10 mouse cellular contexts compared by ENCODE assay signal in the genomic region with DNA sequence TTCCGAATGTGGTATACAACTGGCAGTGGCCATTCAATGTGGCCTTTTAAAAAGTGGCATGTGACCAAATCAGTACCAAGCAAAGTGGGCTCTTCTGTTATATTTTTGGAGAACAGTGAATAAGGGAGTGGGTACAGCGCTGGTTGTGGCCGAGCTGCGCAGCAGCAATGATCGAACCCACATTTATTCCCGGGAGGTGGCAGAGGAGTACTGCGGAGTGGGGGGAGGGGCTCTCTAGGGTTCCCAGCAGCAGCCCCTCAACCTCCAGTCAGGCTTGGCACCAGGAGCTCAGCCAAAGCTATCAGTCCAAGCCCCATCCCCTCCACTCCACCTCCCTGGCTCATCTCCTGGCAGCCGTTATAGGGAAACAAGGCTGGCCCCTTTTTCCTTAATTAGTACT. TPM values are rescaled to one million over a fixed set of nuclear protein-coding genes. Genes with fewer than 3 reads are reported as not detected.
DNase-seq lines count a peak whose midpoint lies in the region; ATAC-seq and TF ChIP-seq lines count a peak whose summit lies in the region.
"Had no signal": no experiment of that assay in that cellular context is flagged by ENCODE, and none has a peak within 500 bp of the region (broad histone marks: within the 10 kb centered on the region; RNA-seq: fewer than 3 reads in every experiment).

No protein-coding gene starts in this region.

- TF ChIP-seq EP300 in stomach, postnatal 0 days (optimal IDR thresholded peaks at IDR 0.05): no peak

- H3K36me3 ChIP-seq in heart, embryonic 16.5 days (ENCODE audit: control insufficient read depth, insufficient read depth): no peaks in the 10 kb centered on the region
- H3K36me3 ChIP-seq in heart, embryonic 11.5 days (ENCODE audit: control insufficient read depth, insufficient read depth, low read length): no peaks in the 10 kb centered on the region
- H3K36me3 ChIP-seq in hindbrain, embryonic 16.5 days (ENCODE audit: control insufficient read depth, insufficient read depth, low read length): no peaks in the 10 kb centered on the region
- H3K36me3 ChIP-seq in stomach, postnatal 0 days (ENCODE audit: control insufficient read depth, insufficient read depth, low read length): no peaks in the 10 kb centered on the region

- peak; percentile 58 for DNase-seq in retina, postnatal 1 day
- DNase-seq in retina, embryonic 14.5 days (ENCODE audit: low spot score): no peak
- no peak for DNase-seq in stomach, postnatal 0 days (ENCODE audit: low spot score)
- DNase-seq in natural killer cell, adult 2 months (ENCODE audit: low spot score in 2 of 2): no peak
- DNase-seq: thymus, postnatal 36 days had no signal

- H3K4me1 ChIP-seq in heart, embryonic 16.5 days (ENCODE audit: control insufficient read depth, insufficient read depth, low read length): peaks cover 13% of the 10 kb centered on the region
- H3K4me1 ChIP-seq in heart, embryonic 11.5 days (ENCODE audit: control insufficient read depth, insufficient read depth, low read length): peaks cover 14% of the 10 kb centered on the region
- H3K4me1 ChIP-seq in hindbrain, embryonic 16.5 days (ENCODE audit: control insufficient read depth, insufficient read depth, low read depth, low read length): peaks cover 13% of the 10 kb centered on the region
- H3K4me1 ChIP-seq in stomach, postnatal 0 days (replicated peaks; ENCODE audit: control insufficient read depth, insufficient read depth): no peaks in the 10 kb centered on the region

- no peaks in the 10 kb centered on the region for H3K9me3 ChIP-seq in heart, embryonic 16.5 days (replicated peaks; ENCODE audit: control insufficient read depth, low read length)
- H3K9me3 ChIP-seq in heart, embryonic 11.5 days (replicated peaks; ENCODE audit: control insufficient read depth, low read length): no peaks in the 10 kb centered on the region
- H3K9me3 ChIP-seq in hindbrain, embryonic 16.5 days (ENCODE audit: control insufficient read depth, low read length): no peaks in the 10 kb centered on the region
- H3K9me3 ChIP-seq in stomach, postnatal 0 days (ENCODE audit: control insufficient read depth, low read length): no peaks in the 10 kb centered on the region

- TF ChIP-seq CTCF in stomach, postnatal 0 days (IDR thresholded peaks at IDR 0.05; ENCODE audit: low read depth): no peak

- 56% methylated on average over 8 of the region's 8 CpGs for WGBS in heart, embryonic 16.5 days
- WGBS in heart, embryonic 11.5 days (ENCODE audit: insufficient replicate concordance): 59% methylated on average over 8 of the region's 8 CpGs
- 56% methylated on average over 8 of the region's 8 CpGs for WGBS in hindbrain, embryonic 16.5 days
- 81% methylated on average over 8 of the region's 8 CpGs for WGBS in stomach, postnatal 0 days

- 0 out of 2 replicates have a peak, but pooled peaks have one; percentile 18 for ATAC-seq in heart, embryonic 16.5 days (replicated peaks; ENCODE audit: extremely low read depth, insufficient read depth, low FRiP score)
- no peak for ATAC-seq in heart, embryonic 11.5 days (replicated peaks; ENCODE audit: insufficient number of reproducible peaks, low FRiP score, low TSS enrichment)
- ATAC-seq in hindbrain, embryonic 16.5 days: peak; percentile 51
- ATAC-seq in stomach, postnatal 0 days (ENCODE audit: low FRiP score, low TSS enrichment): no peak
- no peak for ATAC-seq in erythroid progenitor cell, adult 5-6 weeks (replicated peaks; ENCODE audit: low FRiP score, poor library complexity, severe bottlenecking)
- ATAC-seq: CD4-positive, CD25-positive, alpha-beta regulatory T cell, adult 4 months had no signal

- H3K27me3 ChIP-seq in heart, embryonic 16.5 days (ENCODE audit: control insufficient read depth, insufficient read depth, low read length): no peaks in the 10 kb centered on the region
- H3K27me3 ChIP-seq in heart, embryonic 11.5 days (ENCODE audit: control insufficient read depth, insufficient read depth, low read length): no peaks in the 10 kb centered on the region
- H3K27me3 ChIP-seq in hindbrain, embryonic 16.5 days (replicated peaks; ENCODE audit: control insufficient read depth, insufficient read depth, low read length): no peaks in the 10 kb centered on the region
- H3K27me3 ChIP-seq in stomach, postnatal 0 days (ENCODE audit: control insufficient read depth, insufficient read depth, low read length): no peaks in the 10 kb centered on the region

- H3K4me2 ChIP-seq in heart, embryonic 16.5 days (ENCODE audit: low read depth, low read length): peak overlapping the region; percentile 36
- no peak overlapping the region for H3K4me2 ChIP-seq in heart, embryonic 11.5 days
- H3K4me2 ChIP-seq in hindbrain, embryonic 16.5 days (ENCODE audit: low read length): no peak overlapping the region
- H3K4me2 ChIP-seq in stomach, postnatal 0 days (replicated peaks; ENCODE audit: low read depth): no peak overlapping the region

- peak overlapping the region; percentile 30 for H3K27ac ChIP-seq in heart, embryonic 16.5 days (ENCODE audit: low read length)
- no peak overlapping the region for H3K27ac ChIP-seq in heart, embryonic 11.5 days (ENCODE audit: low read depth, low read length)
- H3K27ac ChIP-seq in hindbrain, embryonic 16.5 days (ENCODE audit: low read depth, low read length): no peak overlapping the region
- 0 out of 2 replicates have a peak overlapping the region, but pooled peaks have one; percentile 13 for H3K27ac ChIP-seq in stomach, postnatal 0 days (replicated peaks)

- H3K9ac ChIP-seq in heart, embryonic 16.5 days (ENCODE audit: low read length): no peak overlapping the region
- H3K9ac ChIP-seq in heart, embryonic 11.5 days (ENCODE audit: low read depth, low read length): no peak overlapping the region
- H3K9ac ChIP-seq in hindbrain, embryonic 16.5 days (ENCODE audit: low read depth, low read length): no peak overlapping the region
- no peak overlapping the region for H3K9ac ChIP-seq in stomach, postnatal 0 days (ENCODE audit: low read length)

- no peak overlapping the region for H3K4me3 ChIP-seq in heart, embryonic 16.5 days (ENCODE audit: low read length)
- H3K4me3 ChIP-seq in heart, embryonic 11.5 days (ENCODE audit: low read depth, low read length): no peak overlapping the region
- H3K4me3 ChIP-seq in hindbrain, embryonic 16.5 days (ENCODE audit: low read length): no peak overlapping the region
- H3K4me3 ChIP-seq in stomach, postnatal 0 days (ENCODE audit: low read depth, low read length): no peak overlapping the region

RNA-seq across cellular contexts. Expression of a gene that starts 37.0 kb away (rescaled TPM):
- polyA plus RNA-seq in heart, embryonic 16.5 days (2015; fragmentation: Nextera tagmentation; extraction: Ambion mirVana): 0.76 and 0.79 TPM in 2 replicates
- polyA plus RNA-seq in heart, embryonic 11.5 days (2014; fragmentation: Nextera tagmentation; extraction: Ambion mirVana): 0.20 and 0.40 TPM in 2 replicates
- polyA plus RNA-seq in hindbrain, embryonic 16.5 days (2015; fragmentation: Nextera tagmentation; extraction: Ambion mirVana): 8.9 and 9.0 TPM in 2 replicates
- polyA plus RNA-seq in stomach, postnatal 0 days (2015; fragmentation: Nextera tagmentation; extraction: Ambion mirVana): 0.68 and 0.69 TPM in 2 replicates
- 1.3 TPM in 1 of 2 replicates, not detected in the other for total RNA-seq in erythroid progenitor cell, adult 5-6 weeks (2015; ENCODE audit: low replicate concordance)
- 0.26 TPM in 1 of 2 replicates, not detected in the other for total RNA-seq in erythroid progenitor cell, adult 5-6 weeks (2017; ENCODE audit: low replicate concordance)

Comparison
In these comparisons a context has a peak if more than half of its experiments do, and no peak if none do; other contexts are left out.
1. ATAC-seq: peak in heart, embryonic 16.5 days (single experiment) and hindbrain, embryonic 16.5 days (single experiment); none in heart, embryonic 11.5 days (single experiment), stomach, postnatal 0 days (single experiment) and erythroid progenitor cell, adult 5-6 weeks (single experiment).
2. H3K27ac ChIP-seq: peak in heart, embryonic 16.5 days (single experiment) and stomach, postnatal 0 days (single experiment); none in heart, embryonic 11.5 days (single experiment) and hindbrain, embryonic 16.5 days (single experiment).